13 mouse cellular contexts compared by ENCODE assay signal in the genomic region with DNA sequence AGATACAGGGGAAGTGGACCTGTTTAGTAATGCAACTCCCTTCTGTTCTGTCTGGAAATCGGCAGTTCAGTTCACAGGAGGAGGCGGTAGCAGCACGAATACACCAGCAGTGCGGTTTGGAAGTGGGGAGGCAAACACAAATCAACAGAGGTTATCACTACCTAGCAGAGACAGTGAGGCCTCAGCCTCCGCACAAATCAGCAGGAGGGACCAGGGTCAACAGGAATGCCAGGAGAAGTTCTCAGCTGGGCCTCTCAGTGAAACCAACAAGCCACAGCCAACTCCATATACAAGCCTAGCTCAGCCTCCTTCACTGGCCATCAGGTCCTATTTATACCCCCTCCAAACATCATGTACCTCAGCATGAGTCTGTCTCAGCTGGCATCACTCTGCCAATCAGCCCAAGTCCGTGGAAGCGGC. TPM values are rescaled to one million over a fixed set of nuclear protein-coding genes. Genes with fewer than 3 reads are reported as not detected.
DNase-seq lines count a peak whose midpoint lies in the region; ATAC-seq and TF ChIP-seq lines count a peak whose summit lies in the region.
"Had no signal": no experiment of that assay in that cellular context is flagged by ENCODE, and none has a peak within 500 bp of the region (broad histone marks: within the 10 kb centered on the region; RNA-seq: fewer than 3 reads in every experiment).

No protein-coding gene starts in this region.

- peak; percentile 16 to 18 for DNase-seq in heart, adult 18-20 months
- DNase-seq in heart, postnatal 14 days, result no peak
- DNase-seq in brain, adult 2 months (ENCODE audit: low read depth, low spot score), result peak; percentile 27
- DNase-seq in cerebellum, postnatal 25 days, result peak; percentile 42 to 55
- DNase-seq in liver, embryonic 14.5 days (ENCODE audit: low read depth in 3 of 3, low spot score in 3 of 3), result peak in 1 of 3 experiments; percentile 52
- DNase-seq in ovary, postnatal 14 days (ENCODE audit: low spot score), result no peak
- DNase-seq in layer of hippocampus, adult 9-10 months (ENCODE audit: low spot score), result no peak
- no peak for DNase-seq in neural tube, embryonic 10.5 days (ENCODE audit: extremely low spot score, low spot score)
- DNase-seq: kidney, postnatal 14 days; lung, postnatal 4 days; right cerebral cortex, postnatal 14 days; thymus, postnatal 25 days had no signal

- peak overlapping the region; percentile 83 for H3K27ac ChIP-seq in liver, embryonic 14.5 days
- H3K27ac ChIP-seq: hindbrain, embryonic 10.5 days had no signal

- intact Hi-C loops in heart, postnatal 14 days (cut with DNase I), result no loop called here

- peaks cover 22 to 31% of the 10 kb centered on the region in 2 experiments for H3K4me1 ChIP-seq in liver, embryonic 14.5 days (replicated peaks; ENCODE audit: control insufficient read depth in 2 of 2, insufficient read depth in 2 of 2, low read length in 1 of 2)

- peak overlapping the region; percentile 63 for H3K9ac ChIP-seq in liver, embryonic 14.5 days (replicated peaks)

- no peak for TF ChIP-seq CTCF in liver, embryonic 14.5 days (IDR thresholded peaks at IDR 0.05; ENCODE audit: low read depth)

- peak overlapping the region; percentile 58 for H3K4me2 ChIP-seq in liver, embryonic 14.5 days (ENCODE audit: low read depth)

- no peaks in the 10 kb centered on the region for H3K27me3 ChIP-seq in liver, embryonic 14.5 days (ENCODE audit: control insufficient read depth, insufficient read depth, low read length)

- H3K36me3 ChIP-seq in liver, embryonic 14.5 days (replicated peaks; ENCODE audit: control insufficient read depth, insufficient read depth, low read depth), result no peaks in the 10 kb centered on the region

- WGBS in liver, embryonic 14.5 days (ENCODE audit: insufficient replicate concordance), result 34% methylated on average over 7 of the region's 7 CpGs

- TF ChIP-seq EP300 in liver, embryonic 14.5 days (IDR thresholded peaks at IDR 0.05; ENCODE audit: low read depth), result peak; percentile 73

- peak overlapping the region; percentile 9 to 32 for H3K4me3 ChIP-seq in liver, embryonic 14.5 days (ENCODE audit: insufficient read depth in 1 of 2, low read depth in 2 of 2, low read length in 2 of 2)
- H3K4me3 ChIP-seq: hindbrain, embryonic 10.5 days had no signal

- no peaks in the 10 kb centered on the region for H3K9me3 ChIP-seq in liver, embryonic 14.5 days (ENCODE audit: control insufficient read depth, low read length)
- H3K9me3 ChIP-seq: hindbrain, embryonic 10.5 days had no signal

- peak; percentile 97 for ATAC-seq in liver, embryonic 14.5 days (ENCODE audit: insufficient read depth)

RNA-seq across cellular contexts. Expression of a gene that starts 10.9 kb away (rescaled TPM):
- total RNA-seq in heart, adult 18-20 months (2021), result 10 to 100 TPM; 20.7 to 23.8 TPM
- total RNA-seq in heart, postnatal 14 days (2021), result 10 to 100 TPM; 22.6 to 22.7 TPM
- polyA plus RNA-seq in liver, embryonic 14.5 days (2012; rRNA removed), result 2.6 and 3.7 TPM in 2 replicates
- polyA plus RNA-seq in liver, embryonic 14.5 days (2014; fragmentation: Nextera tagmentation; extraction: Ambion mirVana), result 4.1 and 5.4 TPM in 2 replicates

RNA-seq across cellular contexts. Expression of a gene that starts 48.5 kb away (rescaled TPM):
- total RNA-seq in heart, adult 18-20 months (2021), result 10 to 100 TPM; 13.3 to 15.7 TPM
- 1 to 10 TPM; 6.5 to 8.6 TPM for total RNA-seq in heart, postnatal 14 days (2021)
- 2.3 and 2.9 TPM in 2 replicates for polyA plus RNA-seq in liver, embryonic 14.5 days (2012; rRNA removed)
- polyA plus RNA-seq in liver, embryonic 14.5 days (2014; fragmentation: Nextera tagmentation; extraction: Ambion mirVana), result 1.1 and 1.6 TPM in 2 replicates

Comparison
In these comparisons a context has a peak if more than half of its experiments do, and no peak if none do; other contexts are left out.
1. DNase-seq: peak in heart, adult 18-20 months (2 of 2), brain, adult 2 months (single experiment) and cerebellum, postnatal 25 days (2 of 2); none in heart, postnatal 14 days (0 of 2), ovary, postnatal 14 days (single experiment), layer of hippocampus, adult 9-10 months (single experiment) and neural tube, embryonic 10.5 days (single experiment).